Mouse (Mus musculus) CD4-positive, CD25-positive, alpha-beta regulatory T cell, adult 9 weeks (primary cell): Measurements from ENCODE around the gene Frmd4b. TPM values are rescaled to one million over a fixed set of nuclear protein-coding genes. Genes with fewer than 3 reads are reported as not detected.

ENCODE experiments used
- polyA plus RNA-seq: library from polyadenylated mRNA; unstranded; fragments of 100-300 nt; shearing (Covaris generic); gene quantifications from one replicate; pipeline ENCODE4 v1.2.1, GENCODE M21; 2017

Gene Frmd4b
- 16.0 TPM for polyA plus RNA-seq

DNA sequence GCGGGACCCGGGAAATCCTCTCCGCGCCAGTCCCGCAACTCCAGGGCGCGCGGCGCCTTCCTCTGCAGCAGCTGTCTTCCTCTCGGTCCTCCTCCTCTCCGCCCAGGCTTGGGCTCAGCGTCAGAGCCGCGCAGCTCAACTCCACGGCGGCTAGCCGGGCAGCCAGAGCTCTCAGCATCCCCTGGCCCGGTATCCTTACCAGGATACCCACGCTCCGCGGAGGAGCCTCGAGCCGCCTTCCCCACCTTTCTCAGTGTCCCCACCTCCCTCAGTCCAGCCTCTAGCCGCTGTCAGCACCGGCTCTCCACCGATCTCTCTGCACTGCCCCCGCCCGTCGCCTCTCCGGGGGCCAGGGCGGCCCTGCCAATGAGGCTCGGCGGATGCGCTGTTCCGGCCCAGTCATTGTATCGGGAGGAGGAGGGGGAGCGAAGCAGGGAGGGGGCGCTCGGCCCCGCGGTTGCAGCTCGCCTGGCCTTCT is at the start of gene Frmd4b:
TSS of gene Frmd4b (minus strand) at position 276 of the 478 bp plus-strand sequence.

DNA sequence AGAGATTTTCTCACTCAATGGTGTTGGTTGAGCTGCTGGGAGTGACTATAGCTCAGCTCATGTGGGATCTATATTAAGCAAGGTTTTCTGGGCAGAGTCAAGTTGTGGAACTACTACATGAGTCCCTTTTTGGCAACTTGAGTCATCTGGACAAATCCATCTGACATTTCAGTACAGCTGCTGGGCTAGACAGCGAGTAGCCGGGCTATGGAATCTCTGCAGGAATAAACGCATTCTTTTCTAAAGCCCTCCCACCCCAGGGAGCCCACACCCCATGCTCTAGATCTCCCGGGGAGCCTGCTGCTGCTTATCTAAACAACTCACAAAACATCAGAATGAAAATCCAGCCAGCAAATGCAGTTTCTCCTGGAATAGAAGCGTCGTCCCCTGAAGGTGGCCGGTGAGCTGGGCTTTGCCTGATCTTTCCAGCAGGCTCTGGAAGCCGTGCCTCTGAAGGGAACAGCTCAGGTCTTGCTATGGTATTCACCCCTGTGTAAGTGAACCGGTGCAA is 364.6 kb downstream of the Frmd4b start, which contains the start of gene Lmod3:
TSS of gene Lmod3 (minus strand) at position 49 of the 511 bp plus-strand sequence.

Other genes starting within 250 kb of the Frmd4b start
- 1.2 TPM for gene Mitf, start 189.5 kb upstream of the Frmd4b start, polyA plus RNA-seq